Comparison of ENCODE assay signal across 8 mouse cellular contexts in the genomic region with DNA sequence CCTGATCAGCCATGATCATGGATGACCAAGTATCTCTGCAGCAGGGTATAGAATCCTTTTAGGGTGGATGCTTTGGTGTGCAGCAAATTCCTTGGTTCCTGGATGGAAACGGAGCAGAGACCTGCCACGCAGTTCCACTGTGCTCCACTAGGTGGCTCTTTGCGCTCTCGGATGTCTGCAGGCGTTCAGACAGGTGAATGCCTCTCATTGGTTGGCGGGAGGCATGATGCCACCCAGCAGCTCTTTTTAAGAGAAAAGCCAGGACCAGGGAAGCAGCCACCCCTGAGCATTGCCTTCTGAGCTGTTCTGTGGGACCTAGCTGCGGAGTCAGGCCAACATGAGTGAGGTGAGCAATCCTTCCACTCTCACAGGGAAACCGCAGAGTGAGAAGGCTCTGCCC. TPM values are rescaled to one million over a fixed set of nuclear protein-coding genes. Genes with fewer than 3 reads are reported as not detected.
DNase-seq lines count a peak whose midpoint lies in the region; ATAC-seq and TF ChIP-seq lines count a peak whose summit lies in the region.

Pcp4 (plus strand) TSS at position 162 of the 400 bp plus-strand sequence.

- peaks cover 3% of the 10 kb centered on the region; the same call in 1 of the 2 replicates for H3K27me3 ChIP-seq in midbrain, embryonic 12.5 days
- H3K27me3 ChIP-seq in small intestine, adult 2 months (ENCODE audit: control insufficient read depth, insufficient read depth, low read length), result no peaks in the 10 kb centered on the region; the same call in 1 of the 2 replicates

- H3K9ac ChIP-seq in midbrain, embryonic 12.5 days (replicated peaks), result no peak within 1 kb of the TSS

- H3K36me3 ChIP-seq in midbrain, embryonic 12.5 days, result no peaks in the 10 kb centered on the region
- no peaks in the 10 kb centered on the region for H3K36me3 ChIP-seq in small intestine, adult 2 months (ENCODE audit: control insufficient read depth, insufficient read depth, low read length)

- H3K27ac ChIP-seq in midbrain, embryonic 12.5 days (replicated peaks), result no peak within 1 kb of the TSS
- no peak within 1 kb of the TSS for H3K27ac ChIP-seq in small intestine, adult 2 months (ENCODE audit: insufficient read depth, low read depth, low read length)

- WGBS in midbrain, embryonic 12.5 days, result 13% methylated on average over 8 of the region's 8 CpGs
- 13% methylated on average over 8 of the region's 8 CpGs for WGBS in small intestine, adult 2 months

- peaks cover 5% of the 10 kb centered on the region; the same call in 1 of the 2 replicates for H3K4me1 ChIP-seq in midbrain, embryonic 12.5 days
- no peaks in the 10 kb centered on the region for H3K4me1 ChIP-seq in small intestine, adult 2 months (ENCODE audit: control insufficient read depth, insufficient read depth, insufficient read length, low read length)

- H3K9me3 ChIP-seq in midbrain, embryonic 12.5 days, result no peaks in the 10 kb centered on the region

- no peak for TF ChIP-seq POLR2A in small intestine, adult 2 months (IDR thresholded peaks at IDR 0.05; ENCODE audit: low read depth, low read length)

- H3K4me3 ChIP-seq in midbrain, embryonic 12.5 days, result no peak within 1 kb of the TSS
- no peak within 1 kb of the TSS for H3K4me3 ChIP-seq in small intestine, adult 2 months (ENCODE audit: low read depth, low read length)

- peak; percentile 93 for TF ChIP-seq CTCF in small intestine, adult 2 months (IDR thresholded peaks at IDR 0.05; ENCODE audit: extremely low read depth, insufficient read length, insufficient replicate concordance, low read depth, low read length)

- DNase-seq in WW6 (ENCODE audit: low read depth, low spot score), result peak; percentile 47
- peak; percentile 81 for DNase-seq in cerebellum, adult 9-11 months
- DNase-seq in frontal cortex, adult 2 months (ENCODE audit: extremely low spot score in 1 of 2, low spot score in 1 of 2), result peak; percentile 85 to 98
- peak; percentile 52 for DNase-seq in induced T-regulatory cell, adult 2 months (ENCODE audit: low read depth)
- DNase-seq in left cerebral cortex, adult 8-10 months (ENCODE audit: low spot score in 2 of 2), result peak; percentile 84 to 91

- ATAC-seq in midbrain, embryonic 12.5 days (ENCODE audit: low FRiP score, low read depth), result peak; percentile 54; the same call in 1 of the 2 replicates
- ATAC-seq in activated CD4-positive, CD25-positive, alpha-beta regulatory T cell, adult 4 months, result no peak

- H3K4me2 ChIP-seq in midbrain, embryonic 12.5 days (replicated peaks), result 0 out of 2 replicates have a peak within 1 kb of the TSS, but pooled peaks have one; percentile 12

RNA-seq across cellular contexts. Expression of gene Pcp4, which starts in this region (rescaled TPM):
- 822 and 973 TPM in 2 replicates for polyA plus RNA-seq in frontal cortex, adult 2 months (2012; rRNA removed)
- 100 to 1,000 TPM; 640 to 706 (median 656) TPM for total RNA-seq in left cerebral cortex, adult 8-10 months (2022)
- polyA plus RNA-seq in midbrain, embryonic 12.5 days (2016; fragmentation: Nextera tagmentation; extraction: Ambion mirVana), result 12.9 and 21.8 TPM in 2 replicates
- polyA plus RNA-seq in small intestine, adult 2 months (2012; rRNA removed), result 0.87 TPM in 1 of 2 replicates, not detected in the other
- polyA plus RNA-seq in activated CD4-positive, CD25-positive, alpha-beta regulatory T cell, adult 4 months (2017; shearing (Covaris generic)), result under 1 TPM in 1 of 2 experiments, not detected in 1; 0.77 TPM

Comparison
In these comparisons a context has a peak if more than half of its experiments do, and no peak if none do; other contexts are left out.
1. RNA of gene Pcp4 (polyA plus RNA-seq): 822 to 973 TPM in frontal cortex, adult 2 months; 12.9 to 21.8 TPM in midbrain, embryonic 12.5 days, 0.87 TPM in small intestine, adult 2 months and 0.77 TPM in activated CD4-positive, CD25-positive, alpha-beta regulatory T cell, adult 4 months; every median in the first group is over 10 times any median in the second.
2. Peak in every context shown above with its lines, with median percentiles within 50 percentile points of each other: DNase-seq.